Mouse (Mus musculus) thymus, postnatal 0 days (tissue): ENCODE measurements around the gene Pon3. TPM values are rescaled to one million over a fixed set of nuclear protein-coding genes. Genes with fewer than 3 reads are reported as not detected.

Experiments
- DNase-seq: peaks from one replicate; pipeline ENCODE4 v3.0.0-alpha.2; 2015; ENCODE audit warnings: low spot score
- polyA plus RNA-seq: library from polyadenylated mRNA; unstranded; fragments of >200 nt; fragmentation: Nextera tagmentation; extraction: Ambion mirVana; gene quantifications from 2 replicates; pipeline ENCODE4 v1.2.1, GENCODE M21; 2015

The Pon3 gene
- polyA plus RNA-seq, result 4.1 and 4.8 TPM in 2 replicates

DNA sequence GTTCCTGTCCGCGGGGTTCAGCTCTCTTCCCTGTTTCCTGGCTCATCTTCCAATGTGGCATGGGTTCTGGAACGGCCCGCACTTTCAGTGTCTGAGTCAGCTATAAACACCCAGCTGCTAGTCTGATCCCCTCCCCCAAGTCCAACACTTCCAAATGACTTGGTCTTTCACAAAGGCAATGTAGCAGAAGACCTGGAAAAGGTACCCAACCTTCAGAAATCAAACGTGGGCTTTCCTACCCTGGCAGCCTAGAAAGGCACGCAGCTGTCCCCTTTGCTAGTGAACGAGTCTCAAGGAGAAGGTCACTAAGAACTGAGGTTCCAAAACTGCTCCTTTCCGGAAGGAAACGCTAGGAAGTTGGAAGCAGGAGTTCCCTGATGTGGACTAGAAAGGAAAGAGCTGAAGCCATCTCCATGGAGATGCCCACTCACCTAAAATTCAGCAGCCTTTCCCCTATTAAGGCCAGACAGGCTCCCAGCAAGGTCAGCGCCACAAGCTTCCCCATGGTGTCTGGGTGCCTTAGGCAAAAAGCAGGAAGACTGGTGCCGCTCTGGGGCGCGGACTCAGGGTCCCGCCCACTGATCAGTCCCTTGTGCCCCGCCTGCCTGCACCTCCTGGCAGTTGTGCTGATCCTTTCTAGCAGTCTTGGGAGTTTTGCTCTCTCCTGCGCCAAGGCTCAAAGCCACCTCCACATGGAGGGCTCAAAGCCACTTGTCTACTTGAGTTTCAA lies at the start of gene Pon3:
Pon3 (minus strand) TSS at position 565 of the 730 bp plus-strand sequence.
- peak; percentile 12 for DNase-seq

DNA sequence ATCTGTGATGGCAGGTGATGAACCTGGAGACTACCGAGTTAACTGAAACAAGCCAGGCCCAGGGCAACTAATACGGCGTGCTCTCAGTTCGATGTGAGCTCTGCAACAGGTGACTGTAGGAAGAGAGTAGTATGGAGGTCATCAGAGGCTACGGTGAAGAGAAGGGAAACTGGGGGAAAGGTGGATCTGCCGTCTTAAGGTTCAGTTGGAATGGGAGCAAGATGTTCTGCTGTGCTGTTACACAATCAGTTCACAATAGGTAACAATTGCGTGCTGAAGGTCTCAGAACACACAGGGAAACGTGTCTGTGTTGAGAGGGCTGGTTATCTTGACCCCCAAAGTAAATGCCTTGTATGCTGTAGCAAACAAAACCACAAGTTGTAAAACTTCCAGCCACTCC lies 48.9 kb upstream of the Pon3 start:
- DNase-seq, result no peak

DNA sequence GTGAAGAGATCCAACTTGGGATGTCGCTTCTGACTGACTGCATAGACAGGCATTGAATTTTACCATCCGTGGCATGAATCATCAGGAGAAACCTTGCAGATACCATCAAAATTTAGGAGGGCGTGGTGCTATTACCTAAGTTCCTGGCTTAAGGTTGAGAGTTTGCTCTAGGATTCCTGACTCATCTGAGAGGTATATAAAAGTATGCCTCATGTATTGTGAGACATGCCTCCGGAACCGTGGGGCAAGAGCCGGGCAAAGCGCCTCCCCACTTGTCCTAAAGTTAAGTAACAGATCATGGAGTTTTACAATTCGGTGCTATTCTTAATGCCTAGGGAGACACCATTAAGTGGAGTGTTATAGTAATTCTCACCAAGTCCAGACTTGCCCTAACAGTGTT lies 44.5 kb upstream of the Pon3 start:
- no peak for DNase-seq

DNA sequence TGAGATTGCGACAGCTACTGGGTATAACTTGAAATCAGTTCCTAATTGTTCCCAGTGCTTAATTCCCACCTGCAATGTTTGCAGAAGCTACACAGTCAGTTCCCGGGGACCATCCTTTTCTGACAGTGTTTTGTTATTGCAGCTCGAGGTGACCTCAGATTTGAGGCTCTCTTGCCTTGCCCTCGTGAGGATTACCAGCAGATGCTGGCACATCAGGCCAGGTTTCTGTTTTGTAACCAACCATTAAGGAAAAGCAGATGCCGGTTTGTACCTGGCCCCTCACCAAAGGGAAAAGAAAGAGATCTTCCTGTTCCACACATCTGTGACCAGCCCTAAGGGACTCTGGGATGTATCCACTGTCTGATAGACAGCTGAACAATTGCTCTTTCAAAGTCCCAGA lies 43.5 kb upstream of the Pon3 start:
- DNase-seq, result no peak

DNA sequence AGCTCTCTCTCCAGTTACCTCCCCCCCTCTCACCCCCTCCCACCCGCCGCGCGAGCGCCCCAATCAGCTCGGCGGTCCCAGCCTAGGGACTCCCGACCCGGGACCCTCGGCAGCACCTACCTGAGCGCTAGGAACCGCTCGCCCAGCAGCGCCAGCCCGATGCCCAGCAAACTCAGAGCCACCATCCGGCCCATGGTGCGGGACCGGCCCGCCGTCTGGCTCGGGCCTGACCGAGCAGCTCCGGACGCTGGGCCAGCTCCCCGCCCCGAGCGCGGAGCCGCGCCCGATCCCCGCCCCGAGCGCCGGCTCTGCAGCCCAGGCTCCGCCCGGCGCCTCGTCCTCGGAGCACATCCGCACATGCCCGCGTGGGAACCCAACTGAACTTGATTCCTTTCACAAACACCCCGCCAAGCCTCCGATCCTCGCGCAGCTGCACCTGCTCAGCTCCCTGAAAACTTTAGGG lies 42.0 kb upstream of the Pon3 start, which contains the start of gene Pon2:
Pon2 (minus strand) TSS at position 364 of the 463 bp plus-strand sequence.
- DNase-seq, result peak; percentile 88

DNA sequence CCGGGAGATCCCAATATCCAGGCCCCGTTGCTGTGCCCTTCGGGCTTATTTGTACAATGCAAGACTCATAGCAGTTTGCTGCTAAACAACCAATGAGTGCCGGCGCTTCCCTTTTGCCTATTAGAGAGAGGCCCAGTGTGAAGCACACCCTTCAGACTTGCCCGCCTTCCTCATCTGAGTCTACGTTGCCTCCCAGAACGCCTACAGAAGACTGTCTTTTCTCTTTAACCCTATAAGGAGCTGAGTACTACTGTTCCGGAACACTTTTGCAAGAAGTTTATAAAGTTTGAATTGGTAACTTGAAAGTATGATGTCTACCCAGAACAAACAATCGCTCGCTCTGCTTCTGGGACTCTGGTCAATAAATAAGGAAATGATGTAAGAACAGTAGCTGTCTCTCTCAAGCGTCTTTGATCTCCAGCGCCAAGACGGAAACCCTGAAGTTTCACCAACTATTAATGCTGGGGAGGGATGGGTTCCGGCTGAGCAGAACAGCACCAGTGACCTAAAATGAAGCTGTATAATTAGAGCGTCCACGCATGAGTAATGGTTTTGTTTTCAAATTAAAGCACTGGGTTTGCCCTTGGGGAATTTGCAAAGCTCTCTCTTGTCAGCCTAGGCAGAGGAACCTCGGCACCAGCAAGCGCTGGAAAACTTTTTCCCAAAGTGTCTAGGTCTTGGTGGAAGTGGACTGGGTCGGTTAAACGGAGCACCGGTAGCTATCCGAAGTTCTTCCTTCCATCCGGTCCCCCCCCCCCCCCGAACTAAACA lies 41.4 kb upstream of the Pon3 start:
- DNase-seq, result peak; percentile 64

DNA sequence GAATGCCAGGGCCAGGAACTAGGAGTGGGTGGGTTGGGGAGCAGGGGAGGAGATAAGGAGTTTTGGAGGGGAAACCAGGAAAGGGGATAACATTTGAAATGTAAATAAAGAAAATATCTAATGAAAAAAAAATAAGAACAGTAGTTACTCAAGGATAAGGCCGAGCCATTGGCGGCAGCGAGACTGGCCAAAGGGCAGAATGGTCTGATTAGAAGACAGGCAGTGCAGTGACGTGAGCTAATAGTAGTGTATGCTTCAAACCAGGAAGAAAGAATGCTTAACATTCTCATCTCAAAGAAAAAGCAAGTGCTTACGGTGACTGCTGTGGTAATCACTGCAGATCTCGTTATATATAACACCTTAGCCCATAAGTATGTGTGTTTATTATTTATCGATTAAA lies 40.0 kb upstream of the Pon3 start:
- DNase-seq, result no peak

DNA sequence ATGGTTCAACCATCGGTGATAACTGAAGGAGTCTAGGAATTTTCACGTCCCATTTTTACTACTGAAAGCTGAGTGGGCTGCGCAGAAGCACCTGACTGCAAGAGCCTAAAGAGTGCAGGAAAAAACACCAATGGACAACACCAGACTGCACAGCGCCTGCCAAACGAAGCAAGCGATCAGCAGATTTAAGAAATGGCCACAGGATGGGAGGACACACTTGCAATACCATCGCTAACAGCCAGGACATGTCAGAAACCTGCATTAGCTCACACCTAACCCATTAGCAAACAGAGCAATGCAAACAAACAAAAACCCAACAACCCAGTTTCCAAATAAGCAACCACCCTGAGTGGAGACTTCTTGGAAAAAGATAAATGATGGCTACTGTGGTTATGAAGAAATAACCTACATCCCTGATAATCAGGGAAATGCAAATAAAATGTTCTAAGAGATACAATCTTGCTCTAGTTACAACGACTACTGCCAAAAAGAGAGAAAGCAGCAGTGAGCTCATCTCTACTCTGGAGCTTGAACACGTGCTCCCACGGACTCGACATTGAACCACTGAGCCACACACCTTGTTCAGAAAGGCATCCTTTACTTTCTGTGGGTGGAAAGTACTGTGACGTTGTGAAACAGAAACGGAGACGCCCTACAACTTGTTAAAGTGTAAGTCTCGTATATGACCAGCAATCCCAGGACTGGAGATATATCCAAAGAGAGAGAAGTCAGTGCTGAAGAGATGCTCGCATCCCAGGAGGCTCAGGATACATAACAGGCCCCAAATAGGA lies 38.8 kb upstream of the Pon3 start:
- DNase-seq, result no peak

DNA sequence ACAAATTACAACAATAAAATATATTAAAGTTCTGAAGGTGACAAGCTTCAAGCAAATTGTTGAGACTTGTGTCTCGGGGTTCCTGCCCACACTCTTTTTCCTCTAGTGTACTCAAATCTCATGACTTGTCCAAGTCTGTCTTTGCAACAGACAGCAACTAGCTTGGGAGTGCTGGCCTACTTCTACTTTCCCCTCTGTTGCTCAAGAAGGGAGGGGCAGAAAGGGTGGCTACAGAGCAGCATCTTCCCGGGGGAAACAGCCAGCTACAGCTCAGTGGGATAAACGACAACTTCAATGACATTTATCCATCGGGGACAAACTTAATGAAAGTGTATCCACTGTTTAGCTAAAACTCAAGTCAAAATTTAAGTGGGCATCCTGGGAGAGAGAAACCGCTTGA lies 36.8 kb upstream of the Pon3 start:
- no peak for DNase-seq

DNA sequence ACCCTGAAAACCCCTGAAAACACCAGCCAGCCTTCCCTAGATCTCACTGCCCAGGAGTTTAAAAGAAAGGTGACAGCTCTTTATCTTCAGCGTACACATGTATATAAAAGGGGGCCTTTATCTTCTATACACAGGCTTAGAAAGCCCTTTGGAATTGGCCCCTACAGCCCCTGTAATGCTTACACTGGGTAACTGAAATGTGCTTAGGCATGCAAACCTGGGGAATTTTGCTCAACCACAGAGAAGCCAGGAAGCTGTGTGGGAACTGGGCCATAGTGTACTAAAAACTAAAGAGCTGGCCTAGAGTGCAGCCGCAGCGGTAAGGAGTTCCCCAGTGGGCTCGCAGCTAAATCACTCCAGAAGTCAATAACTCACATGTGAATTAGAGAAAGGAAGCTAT lies 35.4 kb upstream of the Pon3 start:
- no peak for DNase-seq

DNA sequence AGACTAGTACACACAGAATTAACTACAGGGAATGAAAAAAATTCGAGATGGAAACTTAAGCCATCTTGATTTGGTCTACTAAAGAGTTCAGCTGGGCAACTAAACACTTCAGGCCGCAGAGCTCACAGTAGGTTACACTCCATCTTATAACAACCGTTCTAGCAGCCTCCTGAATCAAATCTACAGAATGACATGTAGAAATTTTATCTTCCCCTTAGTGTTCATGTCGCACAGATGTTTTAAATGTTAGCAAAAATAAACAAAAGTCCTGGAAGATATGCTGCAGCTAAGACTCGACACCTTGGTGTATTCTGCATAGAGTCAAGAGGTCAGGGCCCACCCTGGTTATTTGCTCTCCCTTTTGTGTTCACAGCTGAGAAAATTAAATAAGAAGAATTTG lies 31.8 kb upstream of the Pon3 start:
- no peak for DNase-seq

DNA sequence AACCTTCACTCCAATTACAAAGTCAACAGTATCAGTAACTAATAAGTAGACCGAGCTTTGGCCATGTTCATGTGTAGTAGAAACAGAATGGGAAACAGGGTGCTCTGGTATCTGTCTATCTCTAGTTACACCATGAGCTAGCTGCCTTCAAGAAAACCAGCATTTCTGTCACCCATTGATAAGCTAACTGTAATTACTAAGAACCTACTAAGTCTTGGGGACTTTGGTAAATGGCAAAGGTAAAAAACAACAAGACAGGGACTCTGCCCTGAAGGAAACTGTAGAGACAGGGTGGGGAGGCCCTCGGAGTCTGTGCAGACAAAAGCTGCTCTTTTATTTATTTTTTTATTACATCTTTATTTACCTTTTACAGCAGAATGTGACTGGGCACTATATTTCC lies 31.3 kb upstream of the Pon3 start:
- no peak for DNase-seq

DNA sequence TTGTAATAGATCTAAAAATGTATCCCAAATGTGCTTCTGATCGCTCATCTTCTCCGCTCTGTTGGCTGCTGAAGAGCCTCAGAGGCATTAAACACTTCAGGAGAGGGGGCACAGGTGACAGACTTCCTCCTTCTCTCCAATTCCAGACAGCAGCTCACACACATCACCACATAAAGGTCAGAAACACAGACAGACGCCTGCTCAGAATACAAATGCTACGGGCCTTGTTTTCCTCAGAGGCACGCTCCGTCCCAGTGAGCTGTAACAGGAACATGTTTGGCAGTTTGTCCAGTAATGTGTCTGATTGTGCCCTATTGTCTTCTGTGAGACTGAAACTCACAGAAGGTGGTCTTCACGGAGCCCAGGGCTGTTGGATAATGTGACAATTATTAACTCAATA lies 26.3 kb upstream of the Pon3 start:
- DNase-seq, result no peak

DNA sequence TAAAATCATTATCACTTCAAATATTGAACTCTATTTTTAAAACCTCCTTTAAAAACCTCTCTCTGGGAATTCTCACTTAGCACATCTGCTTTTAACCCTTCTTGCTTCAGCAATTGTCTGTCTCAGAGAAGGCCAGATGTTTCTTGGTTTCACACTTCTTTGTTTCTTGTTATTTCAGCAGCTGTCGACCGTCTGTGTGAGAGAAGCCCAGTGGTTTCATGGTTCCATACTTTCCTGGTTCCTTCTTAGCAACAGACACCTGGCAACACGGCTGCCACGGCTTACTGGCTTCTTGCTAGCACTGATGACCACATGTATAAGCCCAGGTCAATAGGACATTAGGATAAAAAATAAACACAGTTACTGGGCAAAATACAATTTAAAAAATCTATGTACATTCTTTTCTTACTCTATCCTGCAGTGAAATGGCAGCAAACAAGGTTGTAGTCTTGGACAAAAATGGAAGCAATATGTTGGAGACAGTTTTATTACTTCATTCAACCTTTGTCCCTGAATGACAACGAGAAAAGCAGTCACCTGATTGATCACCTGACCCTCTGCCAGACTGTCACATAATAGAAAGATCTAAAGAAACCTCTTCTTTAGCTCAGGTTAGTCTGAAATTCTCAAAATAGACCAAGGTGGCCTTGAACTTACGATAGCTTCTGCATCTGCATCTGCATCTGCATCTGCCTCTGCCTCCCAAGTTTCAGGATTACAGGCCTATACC lies 24.7 kb upstream of the Pon3 start:
- DNase-seq, result no peak

DNA sequence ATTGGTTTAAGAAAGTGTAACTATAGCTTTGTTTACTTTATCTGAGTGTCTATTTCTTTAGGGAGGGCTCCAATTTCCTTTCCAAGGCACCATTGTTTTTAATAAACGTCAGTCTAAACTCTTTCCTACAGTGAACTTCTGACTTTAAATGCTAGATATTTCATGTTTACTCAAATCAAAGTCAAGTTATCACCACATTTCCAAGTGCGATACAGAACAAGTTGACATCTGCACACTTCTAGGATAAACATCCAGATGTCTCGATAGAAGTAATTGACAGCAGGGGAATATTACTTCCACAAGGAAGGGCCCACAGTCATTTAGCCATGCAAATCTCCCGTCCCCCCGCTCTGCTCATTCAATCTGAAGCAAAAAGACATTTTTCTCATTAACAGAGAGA lies 21.9 kb upstream of the Pon3 start:
- no peak for DNase-seq

DNA sequence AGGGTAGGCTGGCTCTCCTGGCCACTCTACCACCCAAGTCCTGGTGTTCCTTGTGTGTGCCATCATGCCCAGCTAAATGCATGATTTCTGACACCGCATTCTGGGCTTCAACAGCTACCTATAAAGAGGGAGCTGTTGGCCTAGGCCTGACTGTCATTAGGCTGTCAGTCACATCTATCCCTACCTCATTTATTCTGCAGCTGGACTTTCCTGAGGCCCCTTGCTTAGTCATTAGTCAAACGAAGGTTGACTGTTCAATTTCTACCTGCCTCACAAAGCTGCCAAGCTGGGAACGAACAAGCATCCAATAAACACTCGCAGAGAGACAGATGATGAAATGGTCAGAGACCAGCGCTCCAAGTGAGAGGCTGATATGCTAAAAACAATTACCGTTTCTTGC lies 13.6 kb upstream of the Pon3 start:
- DNase-seq, result no peak

DNA sequence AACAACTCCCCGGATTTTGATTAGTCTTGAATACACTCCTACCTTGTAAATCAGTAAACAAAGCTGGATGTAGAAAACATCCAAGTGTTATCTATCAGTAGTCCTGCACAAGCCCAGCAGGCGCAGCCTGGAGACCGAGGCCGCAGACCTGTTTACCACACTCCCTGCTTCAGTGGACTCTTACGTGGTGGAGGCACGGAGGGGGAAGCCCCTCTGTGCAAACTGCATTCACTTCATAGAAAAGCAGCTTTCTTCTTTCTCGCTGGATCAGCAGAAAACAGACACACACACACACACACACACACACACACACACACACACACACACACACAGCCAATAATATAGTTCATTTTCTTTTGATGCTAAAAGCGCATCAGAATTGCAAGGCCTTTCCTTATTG lies 8.7 kb upstream of the Pon3 start:
- no peak for DNase-seq

DNA sequence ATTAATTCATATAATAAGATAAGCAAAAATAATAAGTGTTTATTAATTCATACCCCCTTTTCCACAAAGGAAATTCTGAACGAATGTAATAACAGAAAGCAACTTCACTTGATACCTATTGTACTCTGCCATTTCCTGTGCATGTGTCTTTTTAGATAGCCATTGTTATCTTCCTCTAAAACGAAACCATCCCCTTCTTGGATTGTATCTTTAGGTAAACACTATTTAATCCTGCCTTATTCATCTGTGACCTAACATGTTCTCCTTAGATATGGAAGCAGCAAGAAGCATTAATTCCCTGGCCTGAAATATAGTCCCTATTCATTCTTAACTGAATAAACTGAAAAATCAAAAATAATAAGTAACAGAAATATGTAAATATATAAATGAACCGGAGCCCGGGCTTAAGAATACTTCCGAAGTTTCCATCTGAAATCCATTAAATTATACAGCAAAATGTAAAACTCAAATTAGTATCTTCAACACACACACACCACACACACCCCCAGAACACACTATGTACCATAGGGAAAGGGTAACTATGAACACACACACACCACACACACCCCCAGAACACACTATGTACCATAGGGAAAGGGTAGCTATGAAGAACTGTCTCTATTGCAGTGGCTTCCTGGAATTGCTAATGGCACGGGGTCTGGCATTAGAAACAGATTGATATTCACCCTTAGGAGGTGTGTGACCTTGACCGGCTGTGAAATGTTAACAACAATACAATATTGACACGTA lies 7.3 kb upstream of the Pon3 start:
- no peak for DNase-seq

DNA sequence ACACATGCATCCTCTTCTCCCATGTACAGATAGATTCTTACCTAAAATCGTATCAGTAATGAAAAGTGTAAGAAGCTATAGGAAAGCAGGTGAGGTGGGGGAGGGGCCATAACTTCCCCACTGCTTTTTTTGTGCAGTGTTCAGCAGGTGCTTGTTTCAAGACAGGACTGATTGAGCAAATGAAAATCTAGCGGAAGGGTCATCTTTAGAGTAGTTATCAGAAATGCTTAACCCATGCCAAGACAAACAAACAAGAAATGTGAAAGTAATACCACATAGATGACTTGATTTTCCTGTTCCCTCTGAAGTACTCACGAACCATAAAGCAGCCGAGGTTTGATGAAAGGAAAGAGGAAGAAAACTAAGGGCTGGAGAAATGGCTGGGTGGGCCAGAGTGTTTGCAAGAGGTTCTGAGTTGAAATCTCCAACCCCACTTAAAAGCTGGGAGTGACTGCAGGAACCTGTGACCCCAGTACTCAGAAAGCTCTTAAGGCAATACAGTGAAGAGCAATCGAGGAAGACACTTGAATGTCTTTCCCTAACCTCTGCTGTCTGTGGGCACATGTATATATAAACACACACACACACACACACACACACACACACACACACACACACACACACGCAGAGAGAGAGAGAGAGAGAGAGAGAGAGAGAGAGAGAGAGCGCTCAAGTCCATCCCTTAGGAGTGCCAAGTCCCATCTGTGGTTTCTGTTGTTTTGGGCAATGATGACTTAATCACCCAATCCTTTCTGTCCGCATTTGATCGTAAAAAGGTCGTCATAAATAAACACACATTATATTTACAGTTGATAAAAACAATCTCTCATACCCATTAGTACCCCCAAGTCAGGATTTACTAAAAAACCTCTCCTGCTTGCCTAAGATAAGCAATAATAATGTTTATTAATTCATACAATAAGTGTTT lies 6.5 kb upstream of the Pon3 start:
- no peak for DNase-seq
